Mouse (Mus musculus) heart, postnatal 10 days (tissue): ENCODE results near the gene Sh3bgrl. TPM values are rescaled to one million over a fixed set of nuclear protein-coding genes. Genes with fewer than 3 reads are reported as not detected.
A peak's percentile ranks its signal among the peaks of the same experiment; 100 is the strongest.

Experiments
- DNase-seq, 2 experiments: peaks; one replicate each; pipeline ENCODE4 v3.0.0; 2021
- intact Hi-C: fragments of 180-260 bp; cut with DNase I; formaldehyde crosslinking; loops from one replicate; pipeline ENCODE4 v1.15.1; 2025
- total RNA-seq, 2 experiments: library from RNA; stranded (reverse); gene quantifications; 2 replicates each; pipeline ENCODE4 v1.2.3; 2021

Sh3bgrl gene
- total RNA-seq, 2 experiments from 2014 or later: 57.6 to 59.8 TPM

DNA sequence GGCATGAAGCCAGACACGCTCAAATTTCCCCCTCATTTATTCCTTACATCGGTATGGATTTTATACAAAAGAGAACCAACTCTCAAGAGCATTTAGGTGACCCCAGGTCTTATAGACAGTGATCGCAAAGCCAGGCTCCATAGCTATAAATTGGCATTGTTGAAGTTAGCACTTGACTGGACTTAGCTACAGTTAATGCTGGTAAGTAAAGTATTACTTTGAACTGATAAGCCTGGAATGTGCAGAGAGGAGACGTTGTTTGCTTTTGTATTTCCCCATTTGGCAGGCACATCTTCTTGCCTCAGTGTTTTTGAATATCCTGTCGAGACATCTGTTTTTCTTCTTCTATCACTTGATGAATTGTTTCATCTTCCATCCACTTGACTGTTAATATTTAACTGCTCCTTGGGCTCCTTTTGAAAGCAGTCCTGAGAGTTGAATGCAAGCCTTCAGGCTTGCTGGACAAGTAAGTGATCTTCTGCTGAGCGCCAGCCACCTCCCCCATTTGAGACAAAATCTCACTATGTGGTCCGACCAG, 32.5 kb downstream of the Sh3bgrl start:
- DNase-seq: peak in 1 of 2 experiments; percentile 17
- intact Hi-C loops: no loop called here

DNA sequence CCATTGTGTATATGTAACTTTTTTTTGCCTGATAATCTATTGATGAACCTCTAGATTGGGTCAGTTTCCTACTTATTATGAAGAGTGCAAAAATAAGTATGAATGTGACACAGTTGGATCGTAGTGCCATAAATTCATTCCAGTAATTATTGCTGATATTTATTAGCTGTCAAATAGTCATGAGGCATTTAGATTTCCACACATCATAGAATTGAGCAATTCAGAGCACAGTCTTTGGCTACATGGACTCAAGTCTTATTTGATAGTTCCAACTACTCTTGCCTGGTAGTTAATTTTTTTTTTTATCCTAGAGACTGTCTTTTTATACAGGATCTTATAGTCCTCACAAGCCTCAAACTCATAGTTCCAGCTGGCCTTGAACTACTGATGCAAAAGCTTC, 34.9 kb downstream of the Sh3bgrl start:
- intact Hi-C loops: no loop called here
- DNase-seq: no peak

DNA sequence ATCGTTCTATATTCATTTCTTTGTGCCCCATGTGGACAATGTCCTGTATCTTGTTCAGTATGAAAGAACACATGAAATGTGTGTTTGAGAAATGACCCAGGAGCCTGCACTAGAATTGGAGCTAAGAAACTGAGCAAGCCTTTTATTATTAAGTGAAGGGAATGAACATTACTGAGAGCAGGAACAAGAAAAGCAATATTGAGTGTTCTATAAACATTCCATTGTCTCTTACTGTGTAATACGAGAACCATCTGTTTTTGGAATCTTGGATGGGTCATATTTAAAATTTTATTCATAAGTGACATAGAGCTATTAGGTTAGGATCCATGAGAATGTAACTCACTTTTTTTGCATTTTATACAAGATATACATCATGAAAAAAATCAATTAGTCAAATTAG, 36.7 kb downstream of the Sh3bgrl start:
- intact Hi-C loops: no loop called here
- no peak for DNase-seq

DNA sequence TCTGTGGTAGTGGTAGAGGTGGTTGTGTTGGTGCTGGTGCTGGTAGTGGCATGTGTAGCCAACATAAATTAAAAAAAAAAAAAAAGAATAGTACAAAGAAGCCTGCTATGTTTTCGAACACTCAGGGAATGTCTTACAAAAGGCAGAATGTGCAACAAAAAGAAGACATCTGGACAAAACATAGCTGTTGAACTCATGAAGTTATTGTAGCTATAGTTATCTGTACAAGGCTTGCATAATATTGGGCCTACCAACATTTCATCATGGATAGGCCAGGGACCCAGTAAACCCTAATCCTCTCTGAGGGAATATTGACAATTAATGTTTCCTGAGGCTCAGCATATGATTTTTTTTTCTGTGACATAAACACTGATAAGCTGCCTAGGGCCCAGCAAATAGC, 37.3 kb downstream of the Sh3bgrl start:
- intact Hi-C loops: no loop called here
- DNase-seq: no peak

DNA sequence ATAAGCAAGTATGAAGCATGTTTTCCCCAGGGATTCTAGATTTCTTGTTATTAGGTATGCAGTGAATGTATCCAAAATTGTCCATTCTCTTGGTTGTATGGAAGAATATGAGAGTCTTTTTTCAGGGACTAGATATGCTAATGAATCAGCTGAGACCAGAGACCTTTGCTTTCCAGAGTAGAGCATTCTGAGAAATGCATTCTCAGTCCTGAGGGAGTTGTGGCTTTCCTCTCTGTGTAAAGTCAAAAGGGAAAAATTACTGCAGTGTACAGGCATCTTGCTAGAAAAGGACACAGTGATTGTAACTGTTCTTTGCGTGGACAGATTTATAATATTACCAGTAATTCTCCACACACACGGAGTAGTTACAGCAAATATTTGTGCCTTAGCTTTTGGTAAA, 38.3 kb downstream of the Sh3bgrl start:
- intact Hi-C loops: no loop called here
- no peak for DNase-seq

DNA sequence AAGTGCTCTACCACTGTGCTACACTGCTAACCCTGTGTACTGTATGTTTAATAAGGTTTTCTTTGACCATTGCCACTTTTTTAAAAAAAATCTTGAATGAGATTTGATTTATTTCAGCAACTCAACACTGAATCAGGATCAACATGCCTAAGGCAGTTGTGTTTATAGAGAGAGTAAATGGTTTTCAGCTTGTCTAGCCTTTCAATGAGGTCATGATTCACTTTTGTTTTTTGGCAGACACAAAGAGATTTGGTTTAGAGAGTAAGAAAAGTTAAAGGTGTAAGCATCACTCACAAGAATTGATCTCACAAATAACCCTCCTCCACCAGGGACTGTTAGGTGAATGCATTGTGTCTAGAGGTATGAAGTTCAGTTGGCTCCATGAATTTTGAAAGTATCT, 41.1 kb downstream of the Sh3bgrl start:
- intact Hi-C loops: no loop called here
- no peak for DNase-seq

DNA sequence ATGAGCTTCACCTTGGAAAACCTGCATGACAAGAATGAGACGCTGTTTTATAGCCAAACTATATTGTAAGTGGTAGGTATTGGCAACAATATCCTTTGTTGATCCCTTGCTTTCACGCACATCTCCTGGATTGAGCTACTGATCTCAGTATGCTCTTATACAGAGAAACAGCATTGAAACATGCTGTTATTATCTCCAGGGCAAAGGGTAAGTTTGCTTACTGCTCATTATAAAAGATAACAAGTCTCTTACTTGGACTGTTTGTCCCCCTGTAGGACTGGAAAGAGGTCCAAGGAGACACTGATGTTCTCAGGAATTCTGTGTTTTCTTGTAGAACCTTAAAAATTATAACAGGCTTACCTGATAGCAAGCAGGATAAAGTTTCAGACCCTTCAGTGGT, 41.7 kb downstream of the Sh3bgrl start:
- intact Hi-C loops: no loop called here
- DNase-seq: no peak

DNA sequence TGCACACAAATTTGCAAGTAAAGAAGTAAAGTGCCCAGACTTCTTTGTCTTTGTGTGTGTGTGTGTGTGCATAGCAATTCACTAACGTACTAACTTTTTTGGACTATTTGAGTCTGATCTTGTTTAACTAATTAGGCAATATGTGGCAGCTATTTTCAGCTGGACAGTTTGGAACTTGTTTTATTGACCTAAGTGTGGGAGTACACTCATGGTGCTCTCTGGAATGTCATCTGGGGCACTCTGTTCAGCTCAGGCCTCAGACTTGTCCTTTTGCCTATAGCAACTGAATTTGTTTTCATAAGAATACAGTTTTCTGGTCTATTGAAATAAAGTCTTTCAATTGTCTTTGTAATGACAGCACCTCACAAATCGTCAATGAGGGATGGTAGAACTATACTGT, 42.1 kb downstream of the Sh3bgrl start:
- peak in 1 of 2 experiments; percentile 22 for DNase-seq
- intact Hi-C loops: no loop called here

DNA sequence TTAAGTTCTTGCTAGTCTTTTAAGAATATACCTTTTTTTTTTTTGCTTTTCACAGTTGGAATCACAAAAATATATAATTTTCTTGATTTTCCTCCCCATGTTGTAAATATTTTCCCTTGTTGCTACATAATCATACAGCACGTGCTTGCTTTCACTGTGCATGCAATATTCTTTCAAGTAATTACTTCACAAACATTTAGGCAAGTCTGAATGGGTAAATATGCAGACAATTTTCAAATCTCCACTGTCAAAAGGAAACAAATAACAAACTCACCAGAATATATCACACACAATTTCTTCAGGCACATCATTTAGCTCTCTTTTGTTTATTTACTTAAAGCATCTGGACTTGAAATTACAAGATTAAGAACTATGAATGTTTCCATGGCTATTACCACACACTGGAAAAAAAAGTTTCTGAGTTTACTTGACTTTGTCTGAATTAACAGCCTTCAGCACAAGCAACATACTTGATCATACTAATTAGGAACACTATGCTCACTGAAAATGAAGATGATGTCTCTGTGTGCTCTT, 46.2 kb downstream of the Sh3bgrl start:
- intact Hi-C loops: no loop called here
- no peak for DNase-seq

DNA sequence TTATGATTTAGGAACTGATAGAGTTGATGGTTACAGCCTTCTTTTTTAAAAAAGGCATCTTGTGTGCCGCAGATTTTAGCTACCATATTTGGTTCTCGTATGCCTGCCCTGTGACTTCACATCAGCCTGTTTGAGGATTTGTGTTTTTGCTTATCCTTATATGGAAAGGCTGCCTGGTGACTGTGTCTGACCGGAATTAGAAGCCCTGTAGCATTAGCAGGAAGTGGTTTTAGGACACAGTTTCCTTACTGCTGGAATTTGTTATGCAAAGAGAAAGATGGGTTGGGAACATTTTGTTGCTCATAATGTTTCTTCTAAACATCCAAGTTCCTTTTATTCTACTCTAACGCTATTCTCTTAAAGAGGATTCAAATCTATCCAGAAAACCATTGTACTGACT, 47.1 kb downstream of the Sh3bgrl start:
- intact Hi-C loops: no loop called here
- no peak for DNase-seq

DNA sequence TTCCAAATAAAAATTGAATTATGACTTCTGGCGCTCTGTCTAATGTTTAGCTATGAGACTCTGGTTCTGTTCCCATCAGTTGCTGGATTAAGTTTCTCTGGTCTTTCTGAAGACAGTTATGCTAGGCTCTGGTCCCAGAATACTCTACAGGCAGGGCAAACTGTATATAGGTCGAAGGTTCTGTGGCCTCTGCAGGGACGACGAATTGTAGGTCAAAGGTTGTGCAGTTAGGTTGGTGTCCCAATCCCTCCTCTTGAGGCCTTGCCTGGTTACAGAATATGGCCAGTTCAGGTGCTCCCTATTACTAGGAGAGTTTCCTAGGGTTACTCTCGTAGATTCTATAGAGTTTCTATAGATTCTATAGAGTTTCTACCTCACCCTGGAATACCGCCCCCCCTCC, 50.6 kb downstream of the Sh3bgrl start:
- DNase-seq: no peak
- intact Hi-C loops: no loop called here

DNA sequence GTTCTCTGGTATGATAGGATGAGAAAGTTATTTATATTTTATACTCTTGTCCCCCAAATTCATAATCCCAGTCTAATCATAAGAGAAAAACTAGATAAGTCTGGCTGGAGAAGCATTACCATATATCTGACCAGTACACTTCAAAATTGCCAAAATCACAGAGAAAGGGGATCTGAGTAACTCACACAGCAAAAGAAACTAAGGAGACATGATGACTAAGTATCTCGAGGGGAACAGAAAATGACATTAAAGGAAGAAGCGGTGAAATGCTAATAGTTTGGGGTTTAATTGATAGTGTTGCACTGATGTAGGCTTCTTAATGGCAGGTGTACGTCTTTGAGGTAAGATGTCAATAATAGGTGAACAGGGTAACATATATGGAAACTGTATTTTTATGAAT, 51.9 kb downstream of the Sh3bgrl start:
- no peak for DNase-seq
- intact Hi-C loops: no loop called here

DNA sequence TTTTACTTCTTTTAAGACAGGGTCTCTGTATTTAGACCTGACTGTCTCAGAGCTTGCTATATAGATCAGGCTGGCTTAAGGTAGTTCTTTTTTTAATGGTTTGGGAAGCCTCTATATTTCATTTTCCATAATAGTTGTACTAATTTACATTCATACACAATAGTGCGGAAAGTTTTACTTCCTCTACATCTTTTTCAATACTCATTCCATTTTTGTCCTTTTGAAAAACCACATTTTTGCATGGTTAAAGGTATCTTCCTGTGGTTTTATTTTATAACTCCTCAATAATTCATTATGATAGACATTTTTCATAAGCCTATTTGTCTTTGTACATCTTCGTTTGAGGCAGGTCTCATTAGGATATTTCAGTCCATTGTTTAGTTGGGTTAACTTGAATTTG, 56.1 kb downstream of the Sh3bgrl start:
- DNase-seq: no peak
- intact Hi-C loops: no loop called here

DNA sequence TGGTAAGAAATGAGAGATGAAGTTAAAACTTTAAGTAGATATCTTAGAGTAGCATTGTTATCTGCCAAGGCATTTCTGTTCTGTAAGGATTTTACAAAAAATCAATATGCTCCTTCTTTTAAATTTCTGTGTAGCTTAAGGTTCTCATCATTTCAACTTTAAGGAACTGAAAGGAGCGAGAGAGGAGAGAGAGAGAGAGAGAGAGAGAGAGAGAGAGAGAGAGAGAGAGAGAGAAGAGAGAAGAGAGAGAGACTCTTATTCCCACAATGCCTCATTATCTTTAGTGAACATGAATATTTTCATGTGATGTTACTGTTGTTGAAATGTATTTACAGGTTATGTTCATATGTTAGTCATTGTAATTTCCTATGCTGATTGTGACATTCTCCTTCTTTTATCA, 65.2 kb downstream of the Sh3bgrl start:
- intact Hi-C loops: no loop called here
- no peak for DNase-seq

DNA sequence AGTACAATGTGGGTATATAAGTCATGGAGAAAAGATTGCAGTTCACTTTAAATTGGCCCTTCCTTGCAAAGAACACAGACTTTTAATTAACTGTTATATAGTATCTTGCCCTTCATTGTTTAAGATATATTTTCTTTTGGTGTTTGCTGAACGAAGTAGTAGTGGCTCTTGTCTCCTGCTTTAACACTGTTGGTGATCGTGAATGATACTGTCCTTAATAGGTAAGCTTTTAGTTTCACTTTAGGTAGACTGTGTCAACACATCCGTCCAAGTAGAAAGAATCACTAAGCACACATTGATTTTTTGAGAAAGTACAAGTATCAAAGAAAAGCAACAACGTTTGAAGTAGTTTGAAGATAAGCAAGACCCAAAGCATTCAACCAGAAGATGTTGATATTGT, 65.7 kb downstream of the Sh3bgrl start:
- intact Hi-C loops: no loop called here
- DNase-seq: no peak

DNA sequence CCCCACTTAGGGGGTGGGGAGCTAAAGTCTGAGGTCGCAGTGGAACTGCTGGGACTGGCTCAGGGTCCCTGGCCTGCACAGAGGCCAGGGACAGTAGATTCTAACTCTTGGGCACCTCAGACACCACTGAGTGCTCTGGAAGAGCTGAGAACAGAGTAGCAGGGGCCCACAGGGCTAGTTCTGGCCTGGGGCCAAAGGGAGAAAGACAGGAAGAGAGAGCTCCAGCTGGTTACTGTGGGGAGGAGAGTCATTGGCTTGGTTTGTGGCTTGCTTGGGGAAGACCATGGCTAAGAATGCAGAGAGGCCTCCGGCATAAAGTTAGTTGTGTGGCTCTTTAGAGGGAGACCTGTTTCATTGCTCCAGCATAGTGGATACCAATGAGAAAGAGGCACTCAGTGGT, 79.9 kb downstream of the Sh3bgrl start:
- peak; percentile 5 to 12 for DNase-seq
- intact Hi-C loops: no loop called here

DNA sequence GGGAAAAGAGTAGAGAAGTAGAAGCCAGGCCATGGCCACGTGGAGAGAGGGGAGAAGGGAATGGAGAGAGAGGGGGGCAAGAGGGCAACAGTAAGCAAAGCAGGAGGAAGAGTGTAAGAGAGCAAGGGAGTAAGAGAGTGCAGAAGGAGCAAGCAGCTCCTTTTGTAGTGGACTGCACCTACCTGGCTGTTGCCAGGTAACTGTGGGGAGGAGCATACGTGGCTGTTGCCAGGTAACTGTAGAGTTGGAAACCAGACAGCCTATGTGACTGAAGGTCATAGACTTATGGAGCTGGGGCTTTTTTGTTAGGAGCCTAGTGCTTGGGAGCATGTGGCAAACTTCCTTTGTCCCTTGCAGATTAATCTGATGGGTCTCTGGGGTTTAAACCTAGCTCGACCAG, 80.3 kb downstream of the Sh3bgrl start:
- no peak for DNase-seq
- intact Hi-C loops: no loop called here

DNA sequence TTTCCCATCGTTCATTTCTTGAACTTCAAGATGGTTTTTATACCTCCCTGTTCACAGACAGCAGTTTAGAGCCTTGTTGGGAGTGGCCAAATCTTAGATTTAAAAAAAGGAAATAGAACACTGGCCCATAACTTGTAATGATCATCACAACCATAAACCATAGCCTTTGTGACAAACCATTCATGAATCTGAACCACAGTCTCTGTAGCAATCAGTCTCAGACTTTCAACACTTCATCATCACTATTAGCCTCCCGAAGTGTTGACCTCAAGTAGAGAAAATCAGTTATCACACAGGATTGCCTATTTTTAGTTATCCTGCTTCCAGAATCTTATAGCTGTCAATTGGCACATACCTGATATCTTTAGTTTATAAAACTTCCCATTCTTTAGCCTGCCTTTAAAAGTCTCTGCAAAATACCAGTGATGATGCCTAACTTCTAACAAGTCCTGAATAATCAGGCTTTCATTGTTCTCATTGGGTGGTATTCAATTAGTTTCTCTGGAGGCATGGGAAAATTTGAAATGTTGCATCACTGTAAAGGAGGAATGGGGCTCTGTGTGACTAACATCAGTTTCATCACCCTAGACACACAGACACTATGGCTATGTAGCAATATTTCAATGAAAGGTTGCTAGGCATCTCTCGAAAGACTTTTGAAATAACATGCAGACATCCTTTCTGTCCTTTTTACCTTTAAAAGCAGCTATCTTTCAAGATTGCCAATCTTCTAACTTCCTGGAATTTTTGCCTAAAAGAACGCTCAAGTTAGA, 89.7 kb downstream of the Sh3bgrl start:
- no peak for DNase-seq
- intact Hi-C loops: no loop called here

DNA sequence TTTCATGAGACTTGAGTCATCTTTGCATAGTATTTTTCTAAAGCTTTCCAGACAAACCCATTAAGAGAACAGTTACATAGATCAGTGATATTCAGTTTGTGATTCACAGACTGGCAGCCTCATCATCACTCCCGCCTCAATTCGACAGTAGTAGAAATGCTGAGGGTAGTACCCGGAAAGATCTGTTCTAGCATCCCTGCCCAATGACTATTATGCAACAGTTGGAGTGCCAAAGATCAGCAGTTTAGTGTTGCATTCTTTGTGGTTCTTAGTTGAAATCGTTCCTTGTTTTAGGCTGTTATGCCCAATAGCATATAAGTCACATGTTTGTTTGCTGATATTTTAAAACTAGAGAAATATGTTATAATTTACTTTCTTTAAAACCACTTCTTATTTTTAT, 94.4 kb downstream of the Sh3bgrl start:
- intact Hi-C loops: no loop called here
- DNase-seq: no peak

DNA sequence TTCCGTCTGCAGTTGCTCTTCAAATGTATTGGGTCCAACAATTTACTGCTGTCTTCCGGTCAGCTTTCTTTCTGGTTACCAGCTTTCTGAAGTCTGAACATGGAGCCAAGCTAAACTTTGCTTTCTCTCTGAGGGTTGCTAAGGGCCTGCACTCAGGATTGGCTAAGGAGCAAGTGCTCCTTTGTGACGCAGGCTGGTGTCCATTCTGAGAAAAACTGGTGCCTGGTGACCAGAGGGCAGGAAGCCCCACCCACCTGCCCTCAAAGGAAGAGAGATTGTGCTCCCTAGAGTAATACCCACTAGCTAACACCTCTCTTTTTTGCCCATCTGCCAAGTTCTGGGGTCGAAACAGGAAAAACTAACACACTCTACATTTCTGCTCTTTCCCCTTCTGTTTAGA, 95.8 kb downstream of the Sh3bgrl start:
- intact Hi-C loops: no loop called here
- DNase-seq: peak; percentile 29 to 40

DNA sequence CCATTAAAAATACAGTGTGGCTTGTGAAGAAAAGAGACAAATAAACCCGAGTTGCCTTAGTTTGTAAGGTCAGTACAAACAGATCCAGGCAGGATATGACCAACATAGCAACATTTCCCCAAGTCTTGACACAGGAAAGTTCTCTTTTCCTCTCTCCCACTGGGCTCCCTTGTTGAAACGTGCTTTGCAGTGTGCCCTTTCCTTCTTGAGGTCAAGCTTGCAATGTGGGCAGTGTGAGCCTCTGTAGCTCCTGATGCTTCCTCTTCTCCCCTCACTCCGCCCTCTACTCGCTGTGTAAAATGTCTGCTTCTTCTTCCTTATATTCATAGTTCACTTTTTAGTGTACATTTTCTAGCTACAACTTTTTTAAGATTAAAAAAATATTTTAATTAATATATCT, 96.3 kb downstream of the Sh3bgrl start:
- peak; percentile 6 to 15 for DNase-seq
- intact Hi-C loops: no loop called here

DNA sequence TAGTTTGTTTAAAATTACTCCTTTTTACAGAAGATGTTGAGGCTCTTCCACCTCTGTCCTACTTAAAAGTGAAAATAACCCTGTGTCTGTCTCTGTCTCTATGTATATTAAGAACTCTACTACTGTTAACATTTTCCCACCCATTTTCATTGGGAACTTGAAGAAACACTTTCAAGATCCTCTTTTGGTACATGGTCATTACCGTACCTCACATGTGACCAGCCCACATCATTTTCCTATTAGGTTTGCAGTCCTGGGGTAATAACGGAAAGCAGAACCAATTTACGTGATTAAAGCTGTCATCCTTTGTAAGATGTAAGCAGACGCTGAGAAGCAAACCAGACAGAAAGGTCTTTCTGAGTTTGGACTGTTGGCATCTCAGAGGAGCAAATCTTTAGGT, 101.3 kb downstream of the Sh3bgrl start, which contains the start of gene Gm6377:
TSS of gene Gm6377 (plus strand) at position 289 of the 400 bp plus-strand sequence.
- intact Hi-C loops: no loop called here
- DNase-seq: no peak

DNA sequence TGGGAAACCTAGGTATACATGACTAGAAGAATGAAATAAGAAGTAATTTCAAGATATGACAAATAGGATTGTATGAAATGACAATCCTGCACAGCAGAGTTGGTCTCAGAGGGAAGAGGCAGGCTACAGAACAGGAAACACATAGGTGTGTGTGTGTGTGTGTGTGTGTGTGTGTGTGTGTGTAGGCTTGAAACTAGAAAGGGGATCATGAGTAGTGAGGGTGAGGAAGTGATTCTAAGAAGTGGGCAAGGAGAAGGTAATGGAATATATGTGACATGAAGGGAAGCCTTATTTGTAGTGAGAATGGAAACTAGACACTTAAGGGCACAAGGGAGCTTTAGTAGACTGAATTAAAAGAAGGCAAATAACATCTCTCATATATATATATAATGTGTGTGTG, 112.7 kb downstream of the Sh3bgrl start:
- intact Hi-C loops: no loop called here
- DNase-seq: no peak
